Mouse (Mus musculus): ENCODE results near the gene Fem1a. TPM values are rescaled to one million over a fixed set of nuclear protein-coding genes. Genes with fewer than 3 reads are reported as not detected.

The Fem1a gene
- polyA plus RNA-seq (2016; fragmentation: Nextera tagmentation; extraction: Ambion mirVana): 18.2 and 20.3 TPM in 2 replicates

DNA sequence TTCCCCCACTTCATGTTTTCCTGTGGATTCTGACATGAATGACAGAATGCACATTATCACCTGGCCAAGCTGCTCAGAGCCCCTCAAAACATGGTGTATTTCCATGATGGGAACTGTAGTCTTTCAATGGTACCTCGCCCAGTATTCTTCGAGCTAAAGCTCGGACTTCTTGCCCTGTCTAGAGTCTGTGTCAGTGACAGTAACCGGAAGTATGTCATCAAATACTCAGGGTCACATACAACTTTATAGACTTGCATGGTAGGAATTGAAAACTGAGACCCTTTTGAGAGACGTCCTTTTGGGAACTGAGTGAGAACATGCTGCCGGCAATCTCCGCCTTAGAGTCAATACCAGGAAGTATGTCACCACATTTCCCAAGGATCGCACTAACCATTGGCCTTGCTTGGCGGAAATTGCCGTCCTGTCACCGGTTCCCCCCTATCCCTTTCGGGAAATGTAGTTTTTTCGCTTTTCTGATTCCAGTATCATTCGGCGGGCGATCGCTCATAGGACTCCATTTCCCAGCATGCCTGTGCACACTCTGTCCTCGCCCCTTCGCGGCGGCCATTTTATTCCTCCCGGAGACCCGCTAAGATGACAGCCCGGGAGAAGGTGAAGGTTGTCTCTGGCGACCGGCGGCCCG is at the start of gene Fem1a:
TSS of gene Fem1a (plus strand) at position 572 of the 643 bp plus-strand sequence.
- ATAC-seq (ENCODE audit: low FRiP score): peak; percentile 91
- H3K9ac ChIP-seq: peak within 1 kb of the TSS; percentile 69
- H3K9me3 ChIP-seq: no peaks in the 10 kb centered on the region
- peak within 1 kb of the TSS; percentile 90 for H3K27ac ChIP-seq
- H3K36me3 ChIP-seq (replicated peaks): peaks cover 35% of the 10 kb centered on the region
- peaks cover 42% of the 10 kb centered on the region for H3K4me1 ChIP-seq
- WGBS: under 1% methylated on average over 28 of the region's 28 CpGs
- peak within 1 kb of the TSS; percentile 72 for H3K4me3 ChIP-seq (replicated peaks)
- H3K4me2 ChIP-seq: peak within 1 kb of the TSS; percentile 98
- H3K27me3 ChIP-seq: no peaks in the 10 kb centered on the region

- Histone ChIP-seq H3K4me3 (replicated peaks) (no peak overlapping the region), H3K36me3 (replicated peaks) (peaks cover 99% of the 10 kb centered on the region), H3K27ac (no peak overlapping the region), H3K27me3 (no peaks in the 10 kb centered on the region), H3K9me3 (no peaks in the 10 kb centered on the region), H3K4me2 (no peak overlapping the region), H3K9ac (no peak overlapping the region), H3K4me1 (no peaks in the 10 kb centered on the region)
- ATAC-seq (ENCODE audit: low FRiP score): no peak
- WGBS: 85% methylated on average over 6 of the region's 6 CpGs
Measured at GRCm38 (mm10) chr17:56206986-56207674, 49.5 kb upstream of the Fem1a start.

GRCm38 (mm10) chr17:56207963-56208530 is 48.6 kb upstream of the Fem1a start:
- H3K4me1 ChIP-seq: no peaks in the 10 kb centered on the region
- H3K36me3 ChIP-seq (replicated peaks): peaks cover 90% of the 10 kb centered on the region
- no peak overlapping the region for H3K4me3 ChIP-seq (replicated peaks)
- H3K27me3 ChIP-seq: no peaks in the 10 kb centered on the region
- no peak overlapping the region for H3K27ac ChIP-seq
- H3K4me2 ChIP-seq: no peak overlapping the region
- H3K9ac ChIP-seq: no peak overlapping the region
- ATAC-seq (ENCODE audit: low FRiP score): no peak
- WGBS: 93% methylated on average over 9 of the region's 9 CpGs
- H3K9me3 ChIP-seq: no peaks in the 10 kb centered on the region

GRCm38 (mm10) chr17:56208821-56209220 is 47.8 kb upstream of the Fem1a start:
- no peak overlapping the region for H3K4me3 ChIP-seq (replicated peaks)
- ATAC-seq (ENCODE audit: low FRiP score): no peak
- 92% methylated on average over 3 of the region's 3 CpGs for WGBS
- no peaks in the 10 kb centered on the region for H3K27me3 ChIP-seq
- H3K4me1 ChIP-seq: no peaks in the 10 kb centered on the region
- H3K27ac ChIP-seq: no peak overlapping the region
- H3K9me3 ChIP-seq: no peaks in the 10 kb centered on the region
- peaks cover 83% of the 10 kb centered on the region for H3K36me3 ChIP-seq (replicated peaks)
- no peak overlapping the region for H3K4me2 ChIP-seq
- no peak overlapping the region for H3K9ac ChIP-seq

GRCm38 (mm10) chr17:56211090-56211489 is 45.5 kb upstream of the Fem1a start:
- Histone ChIP-seq H3K36me3 (replicated peaks) (peaks cover 66% of the 10 kb centered on the region), H3K4me3 (replicated peaks) (no peak overlapping the region), H3K4me2 (no peak overlapping the region), H3K4me1 (peaks cover 11% of the 10 kb centered on the region), H3K27ac (no peak overlapping the region), H3K9me3 (no peaks in the 10 kb centered on the region), H3K9ac (no peak overlapping the region), H3K27me3 (no peaks in the 10 kb centered on the region)
- ATAC-seq (ENCODE audit: low FRiP score): no peak
- WGBS: 95% methylated on average over 2 of the region's 2 CpGs

- no peak overlapping the region for H3K9ac ChIP-seq
- H3K4me3 ChIP-seq (replicated peaks): no peak overlapping the region
- 82% methylated on average over 6 of the region's 6 CpGs for WGBS
- H3K27me3 ChIP-seq: no peaks in the 10 kb centered on the region
- no peaks in the 10 kb centered on the region for H3K9me3 ChIP-seq
- ATAC-seq (ENCODE audit: low FRiP score): no peak
- no peak overlapping the region for H3K4me2 ChIP-seq
- peaks cover 51% of the 10 kb centered on the region for H3K36me3 ChIP-seq (replicated peaks)
- H3K4me1 ChIP-seq: peaks cover 27% of the 10 kb centered on the region
- no peak overlapping the region for H3K27ac ChIP-seq
Measured at GRCm38 (mm10) chr17:56212676-56213075, 43.9 kb upstream of the Fem1a start.

DNA sequence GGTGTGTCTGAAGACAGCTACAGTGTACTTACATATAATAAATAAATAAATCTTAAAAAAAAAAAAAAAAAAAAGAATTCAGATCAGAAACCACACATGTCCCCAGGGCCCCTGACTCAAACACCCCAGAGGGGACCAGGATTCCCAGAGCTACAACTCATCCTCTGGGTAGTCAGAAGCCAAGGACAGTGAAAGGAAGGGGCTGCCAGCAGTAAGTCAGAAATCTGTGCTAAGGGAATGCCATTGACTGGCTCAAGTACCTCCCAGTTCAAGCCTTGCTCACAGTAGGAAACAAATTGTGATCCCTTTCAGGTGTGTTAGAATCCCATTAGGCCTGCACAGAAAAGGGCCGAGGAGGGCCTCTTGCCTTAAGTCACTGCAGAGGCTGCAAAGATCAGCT is 42.4 kb upstream of the Fem1a start:
- H3K9ac ChIP-seq: no peak overlapping the region
- peaks cover 36% of the 10 kb centered on the region for H3K36me3 ChIP-seq (replicated peaks)
- H3K9me3 ChIP-seq: no peaks in the 10 kb centered on the region
- no peak overlapping the region for H3K27ac ChIP-seq
- 63% methylated on average over 1 of the region's 1 CpGs for WGBS
- H3K4me2 ChIP-seq: no peak overlapping the region
- no peaks in the 10 kb centered on the region for H3K27me3 ChIP-seq
- peaks cover 33% of the 10 kb centered on the region for H3K4me1 ChIP-seq
- no peak for ATAC-seq (ENCODE audit: low FRiP score)
- no peak overlapping the region for H3K4me3 ChIP-seq (replicated peaks)

DNA sequence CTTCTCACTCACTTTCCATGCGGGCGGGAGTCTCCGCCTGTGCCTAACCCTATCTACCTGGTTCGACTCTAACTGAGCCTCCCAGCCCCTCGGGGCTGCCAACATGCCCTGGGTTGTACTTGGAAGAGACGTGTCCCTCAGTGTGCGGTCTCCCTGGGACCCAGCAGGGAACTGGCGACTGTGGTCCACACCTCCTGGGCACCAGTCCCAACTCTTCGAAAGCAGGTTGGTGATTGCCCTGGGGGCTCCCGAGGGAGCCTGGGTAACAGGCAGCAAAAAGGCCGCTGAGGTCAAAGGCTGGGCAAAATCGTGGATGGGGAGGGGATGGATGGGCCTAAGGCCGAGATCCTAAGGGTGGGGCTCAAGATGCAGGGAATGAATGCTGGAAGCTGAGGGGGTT is 38.9 kb upstream of the Fem1a start:
- 66% methylated on average over 13 of the region's 13 CpGs for WGBS
- Histone ChIP-seq H3K27ac (no peak overlapping the region), H3K9ac (peak overlapping the region; percentile 90), H3K4me1 (peaks cover 34% of the 10 kb centered on the region), H3K4me2 (peak overlapping the region; percentile 86), H3K27me3 (no peaks in the 10 kb centered on the region), H3K4me3 (replicated peaks) (peak overlapping the region; percentile 98), H3K9me3 (no peaks in the 10 kb centered on the region), H3K36me3 (replicated peaks) (peaks cover 6% of the 10 kb centered on the region; the same call in 1 of the 2 replicates)
- no peak for ATAC-seq (ENCODE audit: low FRiP score)

DNA sequence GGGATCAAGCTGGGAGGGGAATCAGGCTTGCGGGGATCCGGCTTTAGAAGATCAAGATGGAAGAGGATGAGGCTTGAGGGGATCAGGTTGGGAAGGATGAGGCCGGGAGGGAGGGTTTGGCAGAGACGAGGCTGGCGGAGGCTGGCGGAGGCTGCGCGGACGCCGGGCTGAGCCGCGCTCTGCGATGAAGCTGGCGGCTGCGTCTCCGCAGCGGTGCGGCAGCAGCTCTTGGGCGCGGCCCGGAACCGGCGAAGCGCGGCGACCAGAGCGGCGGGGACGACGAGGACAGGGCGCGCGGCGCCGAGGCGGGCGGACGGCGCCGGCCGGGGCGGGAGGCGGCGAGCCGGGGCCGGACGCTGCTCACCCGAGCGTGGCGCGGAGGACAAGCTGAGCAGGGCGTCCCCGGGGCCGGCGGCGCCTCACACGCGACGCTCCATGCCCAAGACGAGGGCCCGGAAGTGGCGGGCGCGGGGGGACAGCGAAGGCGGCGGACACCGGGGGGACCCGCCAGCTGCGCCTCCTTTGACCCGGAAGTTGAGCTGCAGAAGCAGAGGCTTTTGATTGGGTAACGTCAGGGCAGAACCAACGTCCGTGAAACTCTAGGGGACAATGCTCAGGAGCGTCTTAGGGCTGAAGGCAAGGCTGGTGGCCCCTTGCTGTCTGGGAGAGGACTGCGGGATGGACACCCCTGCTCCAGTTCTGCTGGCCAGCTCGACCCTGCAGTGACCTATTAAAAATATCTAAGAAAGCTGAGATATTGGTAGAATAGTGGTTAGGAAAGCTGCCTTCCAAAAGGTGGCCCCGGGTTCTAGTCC is 38.0 kb upstream of the Fem1a start, which contains the start of gene Dpp9:
TSS of gene Dpp9 (minus strand) at position 529 of the 815 bp plus-strand sequence.
- H3K27me3 ChIP-seq: no peaks in the 10 kb centered on the region
- peaks cover 6% of the 10 kb centered on the region; the same call in 1 of the 2 replicates for H3K36me3 ChIP-seq (replicated peaks)
- ATAC-seq (ENCODE audit: low FRiP score): peak; percentile 98
- H3K4me1 ChIP-seq: peaks cover 34% of the 10 kb centered on the region
- H3K4me2 ChIP-seq: peak within 1 kb of the TSS; percentile 86
- H3K27ac ChIP-seq: peak within 1 kb of the TSS; percentile 91
- no peaks in the 10 kb centered on the region for H3K9me3 ChIP-seq
- peak within 1 kb of the TSS; percentile 90 for H3K9ac ChIP-seq
- H3K4me3 ChIP-seq (replicated peaks): peak within 1 kb of the TSS; percentile 98
- WGBS: 1% methylated on average over 68 of the region's 78 CpGs

GRCm38 (mm10) chr17:56219251-56219650 is 37.4 kb upstream of the Fem1a start:
- H3K27me3 ChIP-seq: no peaks in the 10 kb centered on the region
- WGBS: 44% methylated on average over 12 of the region's 12 CpGs
- peak; percentile 42 for ATAC-seq (ENCODE audit: low FRiP score)
- peaks cover 34% of the 10 kb centered on the region for H3K4me1 ChIP-seq
- H3K4me2 ChIP-seq: peak overlapping the region; percentile 86
- peak overlapping the region; percentile 98 for H3K4me3 ChIP-seq (replicated peaks)
- H3K9ac ChIP-seq: peak overlapping the region; percentile 90
- peak overlapping the region; percentile 91 for H3K27ac ChIP-seq
- peaks cover 6% of the 10 kb centered on the region; the same call in 1 of the 2 replicates for H3K36me3 ChIP-seq (replicated peaks)
- H3K9me3 ChIP-seq: no peaks in the 10 kb centered on the region

DNA sequence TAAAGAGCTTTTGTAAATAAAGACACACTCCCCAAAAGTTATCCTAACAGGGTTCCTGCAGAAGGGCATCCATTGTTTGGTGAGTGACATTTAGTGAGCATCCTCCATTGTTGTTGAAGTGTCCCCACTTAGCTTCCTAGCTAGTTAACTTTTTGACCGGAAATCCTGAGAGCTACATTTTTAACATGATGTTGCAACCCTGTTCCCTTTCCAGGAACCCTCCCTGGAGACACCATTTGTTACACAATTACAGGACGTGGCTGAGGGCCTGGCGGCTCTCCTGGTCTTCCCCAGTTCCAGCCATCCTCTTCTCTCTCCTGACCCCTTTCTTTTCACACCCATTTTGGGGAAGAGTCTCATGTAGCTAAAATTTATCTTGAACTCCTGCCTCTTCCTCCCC is 36.8 kb upstream of the Fem1a start:
- Histone ChIP-seq H3K27ac (no peak overlapping the region), H3K36me3 (replicated peaks) (peaks cover 6% of the 10 kb centered on the region; the same call in 1 of the 2 replicates), H3K4me1 (peaks cover 34% of the 10 kb centered on the region), H3K9me3 (no peaks in the 10 kb centered on the region), H3K9ac (no peak overlapping the region), H3K27me3 (no peaks in the 10 kb centered on the region), H3K4me2 (peak overlapping the region; percentile 86; the same call in 1 of the 2 replicates), H3K4me3 (replicated peaks) (no peak overlapping the region)
- 78% methylated on average over 3 of the region's 3 CpGs for WGBS
- no peak for ATAC-seq (ENCODE audit: low FRiP score)

GRCm38 (mm10) chr17:56224916-56225315 is 31.7 kb upstream of the Fem1a start:
- Histone ChIP-seq H3K27ac (no peak overlapping the region), H3K27me3 (peaks cover 10% of the 10 kb centered on the region), H3K36me3 (replicated peaks) (no peaks in the 10 kb centered on the region), H3K4me3 (replicated peaks) (no peak overlapping the region), H3K4me2 (no peak overlapping the region), H3K9me3 (no peaks in the 10 kb centered on the region), H3K4me1 (no peaks in the 10 kb centered on the region), H3K9ac (no peak overlapping the region)
- WGBS: 33% methylated on average over 1 of the region's 1 CpGs
- no peak for ATAC-seq (ENCODE audit: low FRiP score)
